Mouse (Mus musculus): ENCODE measurements around the gene Abhd14a.

- TF ChIP-seq CTCF (conservative IDR thresholded peaks at IDR 0.05; ENCODE audit: low read length): no peak
- no peak for TF ChIP-seq NANOG (IDR thresholded peaks at IDR 0.05; ENCODE audit: borderline replicate concordance, low read length)
- no peak for TF ChIP-seq POU5F1 (IDR thresholded peaks at IDR 0.05; ENCODE audit: borderline replicate concordance, low read length)
These were observed 42.2 kb downstream of the Abhd14a start for GRCm38 (mm10) chr9:106405275-106405674.
